Mouse (Mus musculus) hindbrain, embryonic 12.5 days (tissue): ENCODE results near the gene Mup13. TPM values are rescaled to one million over a fixed set of nuclear protein-coding genes. Genes with fewer than 3 reads are reported as not detected.
"Not testable (repeated sequence)": the region's sequence is repeated elsewhere in the genome, so short reads cannot be mapped to it uniquely, and the experiment has no call there.

ENCODE experiments used
- ATAC-seq: fragments of 200-750 bp; cut with Nextera tagmentation; 2 replicates; pipeline ENCODE4 v1.8.0; 2017; ENCODE audit warnings: moderate TSS enrichment; ENCODE audit not compliant: low FRiP score
- H3K27ac ChIP-seq: fragments of 300-500 bp; sonication (generic); 2 replicates; pipeline ENCODE4 v1.5.1; 2016; ENCODE audit warnings: mild to moderate bottlenecking
- H3K27me3 ChIP-seq: fragments of 300-500 bp; sonication (generic); 2 replicates; pipeline ENCODE4 v1.6.1; 2016; ENCODE audit warnings: mild to moderate bottlenecking
- H3K36me3 ChIP-seq: fragments of 300-500 bp; sonication (generic); 2 replicates; pipeline ENCODE4 v1.6.1; 2016; ENCODE audit warnings: mild to moderate bottlenecking
- H3K4me1 ChIP-seq: fragments of 300-500 bp; sonication (generic); 2 replicates; pipeline ENCODE4 v1.6.1; 2016
- H3K4me2 ChIP-seq: fragments of 300-500 bp; sonication (generic); replicated peaks from 2 replicates; pipeline ENCODE4 v1.6.1; 2016; ENCODE audit warnings: mild to moderate bottlenecking
- H3K4me3 ChIP-seq: fragments of 300-500 bp; sonication (generic); 2 replicates; pipeline ENCODE4 v1.5.1; 2016; ENCODE audit warnings: mild to moderate bottlenecking
- H3K9ac ChIP-seq: fragments of 300-500 bp; sonication (generic); 2 replicates; pipeline ENCODE4 v1.6.1; 2016; ENCODE audit warnings: mild to moderate bottlenecking, moderate library complexity
- H3K9me3 ChIP-seq: fragments of 300-500 bp; sonication (generic); replicated peaks from 2 replicates; pipeline ENCODE4 v1.6.1; 2016; ENCODE audit warnings: mild to moderate bottlenecking
- WGBS: fragments of 180-500 bp; shearing (Covaris S2); methylation state at CpG from one replicate; pipeline ENCODE4 v1.1.7; 2016; 5-methylcytosine and 5-hydroxymethylcytosine counted together
- polyA plus RNA-seq: library from polyadenylated mRNA; unstranded; fragments of >200 nt; fragmentation: Nextera tagmentation; extraction: Ambion mirVana; gene quantifications from 2 replicates; pipeline ENCODE4 v1.2.1, GENCODE M21; 2016

Mup13 gene
- polyA plus RNA-seq, result not detected in 2 replicates

DNA sequence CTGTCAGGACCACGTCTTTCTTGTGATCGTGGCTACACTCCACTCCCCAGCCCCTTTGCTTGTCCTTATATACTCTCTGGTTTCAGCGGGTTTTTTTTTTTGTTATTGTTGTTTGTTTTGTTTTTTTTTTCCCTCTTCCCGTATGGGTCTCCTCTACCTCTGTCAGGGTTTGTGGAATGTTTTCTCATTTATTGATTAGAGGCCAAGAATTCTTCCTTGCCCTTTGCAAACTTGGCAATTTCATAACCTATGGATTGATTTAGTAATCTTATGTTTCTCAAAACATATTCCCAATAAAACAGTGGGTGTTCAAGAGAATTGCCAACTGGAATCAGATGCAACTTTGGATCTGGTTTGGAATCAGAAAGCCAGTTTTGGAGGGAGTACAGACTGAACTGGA is at the start of gene Mup13:
Gene Mup13, minus strand, starts transcription at position 101 of the 400 bp plus-strand sequence.
- not testable (repeated sequence) for H3K27ac ChIP-seq, H3K36me3 ChIP-seq, H3K4me3 ChIP-seq, H3K27me3 ChIP-seq, H3K4me2 ChIP-seq, H3K9ac ChIP-seq, H3K9me3 ChIP-seq, ATAC-seq, H3K4me1 ChIP-seq
- WGBS, result 80% methylated on average over 4 of the region's 4 CpGs

Other genes with a start within 250 kb of the Mup13 start
- not detected in 2 replicates for gene Mup14, start 75.7 kb upstream of the Mup13 start, polyA plus RNA-seq
- gene Mup15, start 211.5 kb upstream of the Mup13 start, polyA plus RNA-seq, result not detected in 2 replicates